Mouse (Mus musculus) fibroblast of lung, adult 2 months (primary cell): ENCODE results near the gene Mcl1.
"Not testable (repeated sequence)": the region's sequence is repeated elsewhere in the genome, so short reads cannot be mapped to it uniquely, and the experiment has no call there.

Experiments
- DNase-seq: peaks from one replicate; pipeline ENCODE4 v3.0.0-alpha.2; 2011; ENCODE audit warnings: low read depth

Gene Mcl1

GRCm38 (mm10) chr3:95666124-95666844, 7.7 kb downstream of the Mcl1 start:
- DNase-seq: no peak

- no peak for DNase-seq
Observed at GRCm38 (mm10) chr3:95667521-95667920, 8.9 kb downstream of the Mcl1 start.

- peak; percentile 99 for DNase-seq
Observed at GRCm38 (mm10) chr3:95668026-95668425, 9.4 kb downstream of the Mcl1 start.

GRCm38 (mm10) chr3:95668589-95669308, 10.2 kb downstream of the Mcl1 start:
- no peak for DNase-seq

DNA sequence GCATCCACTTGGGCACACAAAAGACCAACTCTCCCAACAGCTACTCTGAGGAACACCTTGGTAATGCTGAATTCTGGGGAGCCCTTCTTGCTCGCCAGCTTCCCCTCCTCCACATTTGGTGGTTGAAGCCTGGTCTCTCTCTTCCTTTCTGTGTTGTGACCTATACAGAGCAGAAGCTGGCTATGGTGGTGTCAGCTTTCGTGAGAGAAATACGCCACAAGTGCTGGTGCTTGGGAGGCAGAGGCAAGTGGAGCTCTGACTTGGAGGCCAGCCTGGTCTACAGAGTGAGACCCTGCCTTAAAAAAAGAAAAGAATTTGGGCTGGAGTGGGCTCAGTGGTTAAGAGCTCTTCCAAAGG, 10.7 kb downstream of the Mcl1 start:
- no peak for DNase-seq

DNA sequence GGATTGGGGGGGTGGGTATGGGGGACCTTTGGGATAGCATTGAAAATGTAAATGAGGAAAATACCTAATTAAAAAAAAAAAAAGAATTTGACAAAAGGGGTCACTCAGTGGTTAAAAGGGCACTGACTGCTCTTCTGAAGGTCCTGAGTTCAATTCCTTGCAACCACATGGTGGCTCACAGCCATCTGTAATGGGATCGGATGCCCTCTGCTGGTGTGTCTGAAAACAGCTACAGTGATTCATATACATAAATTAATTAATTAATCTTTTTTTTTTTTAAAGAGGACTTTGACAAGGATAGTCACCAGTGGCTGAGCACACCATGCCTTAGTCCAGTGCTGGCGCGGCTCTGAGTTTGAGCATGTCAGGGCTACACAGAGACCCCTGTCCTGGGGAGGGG, 11.8 kb downstream of the Mcl1 start:
- DNase-seq: not testable (repeated sequence)

GRCm38 (mm10) chr3:95671201-95671600, 12.6 kb downstream of the Mcl1 start:
- no peak for DNase-seq

GRCm38 (mm10) chr3:95672461-95672860, 13.9 kb downstream of the Mcl1 start:
- no peak for DNase-seq

DNA sequence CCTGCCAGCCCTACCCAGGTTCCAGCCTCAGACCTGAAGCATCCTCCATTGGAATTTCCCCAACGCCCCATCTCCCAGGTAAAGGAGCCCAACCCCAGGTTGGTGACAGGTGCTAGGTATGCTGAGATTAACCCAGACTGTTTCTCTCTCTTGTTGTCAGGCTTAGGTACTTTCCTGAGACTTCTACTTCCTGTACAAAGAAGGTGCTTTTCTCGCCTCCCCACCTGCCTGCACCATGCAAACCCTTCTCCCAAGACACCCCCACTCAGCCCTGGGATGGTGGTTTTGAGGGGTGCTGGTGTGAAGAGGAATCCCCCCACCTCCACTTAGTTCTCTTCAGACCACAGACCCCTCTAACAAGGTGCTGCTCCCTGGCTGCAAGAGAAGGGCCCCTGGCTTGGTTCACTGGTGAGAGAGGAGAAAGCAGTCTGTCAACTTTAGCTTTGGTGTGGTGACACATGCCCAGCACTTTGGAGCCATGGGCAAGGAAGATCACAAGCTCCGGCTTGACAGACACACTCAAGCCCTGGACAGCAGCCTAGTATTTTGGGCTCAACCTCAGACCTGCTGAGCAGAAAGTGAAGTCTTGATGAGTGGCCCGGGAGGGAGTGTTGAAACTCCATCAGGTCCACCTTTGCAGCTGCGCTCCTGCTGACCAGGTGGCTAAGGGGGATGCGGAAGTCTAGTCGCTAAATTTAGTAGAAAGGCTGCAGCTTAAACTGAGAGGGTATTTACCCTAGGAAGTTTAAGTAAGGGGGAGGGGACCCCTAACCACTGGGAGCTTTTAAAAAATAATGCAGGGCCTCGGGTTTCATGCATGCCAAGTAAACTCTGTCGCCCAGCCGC, 14.5 kb downstream of the Mcl1 start:
- no peak for DNase-seq

DNA sequence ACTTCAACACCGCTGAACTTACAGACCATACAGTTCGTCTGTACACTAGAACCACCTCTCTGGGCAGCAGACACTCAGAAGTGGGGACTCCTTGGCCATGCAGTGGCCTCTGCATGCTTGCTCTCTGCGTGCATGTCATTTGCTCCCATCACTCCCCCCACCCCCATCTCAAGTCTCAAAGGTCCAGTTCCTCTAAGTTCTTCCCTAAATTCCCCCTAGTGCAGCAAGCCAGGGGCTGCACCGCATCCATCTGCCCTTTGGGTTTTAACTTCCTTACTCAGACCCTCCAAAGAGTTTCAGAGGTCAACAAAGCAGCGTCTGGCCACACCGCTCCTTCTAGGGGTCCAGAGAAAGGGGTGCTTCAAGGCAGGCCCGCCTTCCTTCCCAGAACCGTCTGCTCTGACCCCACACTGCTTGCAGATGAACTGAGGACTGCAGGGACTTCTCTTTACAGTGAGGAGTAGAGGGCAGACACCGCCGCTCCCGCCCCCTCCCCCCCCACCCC, 15.2 kb downstream of the Mcl1 start:
- DNase-seq: no peak

DNA sequence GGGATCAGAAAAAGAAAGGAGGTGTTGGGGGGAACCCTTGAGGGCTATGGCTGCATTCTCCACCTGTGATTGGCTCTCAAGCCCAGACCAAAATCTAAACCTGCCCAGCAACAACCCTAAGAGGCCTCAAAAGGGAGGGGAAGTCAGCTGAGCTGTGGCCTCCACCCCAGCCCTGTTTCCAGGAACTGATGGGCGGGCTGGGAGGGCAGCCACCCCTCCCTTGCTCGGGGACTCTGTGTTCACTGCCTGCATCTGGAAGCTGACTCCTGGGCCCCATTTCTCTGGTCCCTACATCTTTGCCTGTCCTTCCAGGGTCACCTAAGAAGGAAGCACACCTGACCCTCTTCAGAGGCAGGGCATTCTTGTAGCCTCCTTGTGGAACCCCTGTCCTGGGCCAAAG, 15.6 kb downstream of the Mcl1 start:
- peak; percentile 87 for DNase-seq

GRCm38 (mm10) chr3:95674812-95675211, 16.2 kb downstream of the Mcl1 start:
- DNase-seq: no peak

DNA sequence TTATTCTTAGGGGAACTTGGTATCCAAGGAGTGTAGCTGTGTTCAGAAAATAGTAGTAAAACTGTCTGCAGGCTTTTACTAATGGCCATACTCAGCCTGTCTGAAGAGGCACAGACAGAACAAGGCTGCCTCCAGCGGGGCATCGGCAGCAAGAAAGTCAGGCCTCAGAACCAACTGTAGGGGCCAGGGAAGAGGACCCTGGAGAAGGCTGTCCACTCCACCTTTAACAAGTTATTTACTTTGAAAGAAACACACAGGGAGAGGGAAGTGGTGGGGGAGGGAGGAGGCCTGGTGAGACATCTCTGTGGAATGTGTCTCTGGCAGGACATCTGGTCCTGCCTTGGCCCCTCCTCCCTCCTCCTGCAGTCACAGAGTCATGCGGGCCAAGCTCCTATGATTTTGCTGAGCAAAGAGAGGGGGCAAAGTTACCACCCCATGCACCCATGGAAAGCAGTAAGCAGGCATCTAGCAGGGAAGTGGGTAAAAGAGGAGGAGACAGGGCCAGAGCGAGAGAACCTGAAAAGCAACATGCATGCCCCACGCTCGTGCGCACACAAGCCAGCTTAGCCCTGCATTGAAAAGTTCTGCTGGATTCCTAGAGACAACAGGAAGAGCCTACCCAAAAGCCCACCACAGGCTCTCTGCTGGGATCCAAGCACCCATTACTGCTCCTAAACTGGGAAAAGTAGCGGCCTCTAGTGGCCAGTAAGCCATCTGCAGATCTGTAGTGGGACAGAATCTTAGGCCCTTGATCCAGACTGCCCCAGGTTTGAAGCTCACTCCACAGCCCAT, 16.9 kb downstream of the Mcl1 start:
- DNase-seq: peak; percentile 96

DNA sequence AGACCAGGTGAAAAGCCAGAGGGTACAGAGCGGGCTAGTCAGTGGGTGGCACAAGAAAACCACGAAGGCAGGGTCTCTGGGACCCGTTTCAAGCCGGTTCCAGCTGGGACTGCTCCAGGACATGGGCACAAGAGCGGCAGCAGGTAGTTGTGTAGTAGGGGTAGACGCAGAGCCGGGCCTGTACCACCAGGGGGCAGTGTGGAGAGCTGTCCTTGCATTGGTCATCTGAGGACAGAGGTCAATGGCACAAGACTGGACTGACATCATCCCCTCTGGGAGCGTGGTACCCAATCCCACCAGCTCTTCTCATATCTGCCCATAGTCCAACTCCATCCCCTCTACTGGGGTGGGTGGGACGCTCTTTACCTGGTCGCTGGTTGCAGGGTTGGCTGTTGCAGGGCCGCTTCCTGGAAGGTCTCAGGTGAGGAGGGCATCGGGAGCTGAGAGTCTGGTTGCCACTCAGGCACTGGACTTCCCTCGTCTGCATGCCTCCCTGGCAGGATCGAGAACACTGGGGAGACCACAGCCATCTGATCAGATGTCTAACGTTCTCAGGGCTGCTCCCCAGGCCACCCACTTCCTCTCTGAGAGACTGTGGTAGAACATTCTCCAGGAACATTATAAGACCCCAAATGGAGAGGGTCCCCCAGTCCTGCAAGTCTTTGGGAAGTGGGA, 18.3 kb downstream of the Mcl1 start:
- DNase-seq: no peak

DNA sequence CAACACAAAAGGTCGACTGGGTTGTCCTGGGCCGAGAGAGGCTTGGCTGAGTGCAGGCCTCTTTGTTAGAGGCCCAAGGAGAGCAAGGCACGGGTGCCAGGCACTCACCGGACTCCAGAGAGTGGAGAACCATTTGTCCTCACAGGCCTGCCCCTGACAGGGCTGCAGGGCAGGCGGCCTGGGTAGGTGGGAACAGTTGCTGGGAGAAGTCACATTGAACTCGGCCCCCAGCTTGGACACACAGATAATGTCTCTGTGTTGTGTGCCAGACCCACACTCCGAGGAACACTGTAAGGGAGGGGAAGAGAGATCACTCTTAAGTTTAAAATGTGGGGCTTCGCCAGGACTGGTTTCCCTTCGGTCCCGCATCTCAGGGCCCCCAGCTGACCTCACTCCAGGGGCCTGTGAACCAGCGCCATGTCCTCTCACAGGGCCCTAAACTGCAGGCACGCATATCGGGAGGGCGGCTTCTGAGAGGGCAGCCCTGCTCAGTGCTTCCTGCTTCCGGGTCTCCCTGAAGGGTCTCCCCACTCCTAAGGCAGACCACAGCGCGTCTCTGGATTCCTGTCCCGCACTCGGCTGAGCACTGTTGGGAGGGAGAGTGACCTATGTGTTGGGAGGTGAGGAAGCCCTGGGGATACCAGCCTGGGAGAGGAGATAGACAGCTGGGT, 19.0 kb downstream of the Mcl1 start:
- DNase-seq: no peak

GRCm38 (mm10) chr3:95679551-95679950, 21.0 kb downstream of the Mcl1 start:
- DNase-seq: no peak

DNA sequence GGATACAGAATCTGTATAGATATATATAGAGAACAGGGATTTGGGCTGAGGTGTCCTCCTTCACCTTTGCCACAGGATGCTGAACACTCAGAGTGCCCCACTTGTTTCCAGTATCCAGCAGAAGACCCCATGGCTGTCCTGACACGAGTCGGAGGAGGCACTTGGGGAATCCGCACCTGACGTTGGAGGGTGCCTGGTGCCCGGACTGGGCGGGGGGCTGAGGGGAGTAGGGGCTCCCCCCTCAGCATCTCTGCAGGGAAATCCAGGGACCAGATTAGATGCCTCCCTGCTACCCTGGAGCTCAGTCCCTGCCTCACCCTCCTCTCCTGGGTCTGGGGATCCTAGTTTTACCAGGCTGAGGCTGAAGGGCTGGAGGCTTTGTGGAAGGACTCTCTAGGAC, 22.1 kb downstream of the Mcl1 start:
- DNase-seq: no peak

DNA sequence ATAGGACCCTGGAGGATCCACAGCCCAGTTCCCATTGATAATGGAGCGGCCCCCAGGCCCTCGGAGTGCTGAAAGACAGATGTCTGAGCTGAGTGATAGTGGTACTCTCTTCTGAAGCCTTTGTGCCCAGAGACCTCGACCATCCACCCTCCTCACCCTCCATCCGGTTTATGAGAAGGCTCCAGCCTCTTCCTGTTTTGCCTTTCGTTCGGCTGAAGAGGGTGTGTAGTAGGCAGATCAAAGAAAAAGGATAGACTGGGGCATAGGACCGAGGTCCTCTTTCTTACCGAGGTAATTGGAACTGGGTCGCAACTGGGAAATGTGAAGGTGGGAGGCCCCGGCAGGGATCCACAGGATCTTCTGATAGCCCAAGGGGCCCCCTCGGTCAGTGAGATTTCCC, 22.8 kb downstream of the Mcl1 start:
- no peak for DNase-seq

GRCm38 (mm10) chr3:95682878-95683277, 24.3 kb downstream of the Mcl1 start:
- no peak for DNase-seq

DNA sequence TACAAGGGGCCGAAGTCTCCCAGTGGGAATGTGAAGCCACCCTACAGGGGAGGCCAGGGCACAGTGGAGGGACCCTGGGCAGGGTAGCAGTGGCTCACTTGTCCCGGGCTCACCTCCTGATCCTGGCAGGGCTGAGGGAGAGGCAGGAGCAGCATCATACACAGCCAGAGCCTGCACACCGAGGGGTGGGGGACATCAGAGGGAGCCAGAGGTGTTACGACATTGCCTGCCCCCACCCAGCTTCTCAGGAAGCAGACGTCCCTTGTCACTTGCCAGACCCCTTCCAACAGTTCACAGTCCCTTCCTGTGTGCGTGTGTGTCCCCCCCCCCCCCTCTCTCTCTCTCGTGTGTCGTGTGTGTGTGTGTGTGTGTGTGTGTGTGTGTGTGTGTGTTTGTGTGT, 26.3 kb downstream of the Mcl1 start:
- no peak for DNase-seq

DNA sequence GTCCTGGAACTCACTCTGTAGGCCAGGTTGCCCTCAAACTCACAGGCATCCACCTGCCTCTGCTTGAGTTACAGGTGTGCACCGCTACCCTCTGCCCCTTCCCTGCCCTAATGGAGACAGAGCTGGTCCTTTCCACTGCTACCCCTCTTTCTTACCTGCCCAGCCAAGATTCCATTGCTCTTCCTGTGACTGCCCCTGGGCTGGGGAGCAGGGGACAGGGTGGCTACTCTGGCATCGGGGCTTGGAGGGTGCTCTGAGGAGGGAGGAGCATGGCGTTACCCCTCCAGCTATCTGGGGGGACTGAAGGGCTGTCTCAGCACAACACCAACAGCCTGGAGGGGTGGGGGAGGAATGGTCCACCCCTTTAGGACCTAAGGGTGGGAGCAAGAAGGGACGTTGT, 26.7 kb downstream of the Mcl1 start:
- no peak for DNase-seq
